Mouse (Mus musculus): Measurements from ENCODE around the gene Ms4a4a. TPM values are rescaled to one million over a fixed set of nuclear protein-coding genes. Genes with fewer than 3 reads are reported as not detected.

The Ms4a4a gene
- total RNA-seq (2023): 100 to 1,000 TPM; 115 to 190 TPM

GRCm38 (mm10) chr19:11375273-11375672 is at the start of gene Ms4a4a:
Gene Ms4a4a, plus strand, starts transcription at chr19:11375523.

GRCm38 (mm10) chr19:11335932-11336331 is 39.4 kb upstream of the Ms4a4a start, which contains the start of gene Ms4a7:
Gene Ms4a7, minus strand, starts transcription at chr19:11336146.

GRCm38 (mm10) chr19:11404527-11404926 is 29.2 kb downstream of the Ms4a4a start, which contains the start of gene Ms4a4c:
Gene Ms4a4c, plus strand, starts transcription at chr19:11404770.

Other genes starting within 250 kb of the Ms4a4a start
- not detected for gene 1700017D01Rik, start 244.6 kb upstream of the Ms4a4a start, total RNA-seq (2023)
- not detected for gene 1700025F22Rik, start 210.2 kb upstream of the Ms4a4a start, total RNA-seq (2023)
- not detected for gene Ms4a13, start 178.8 kb upstream of the Ms4a4a start, total RNA-seq (2023)
- not detected for gene Ms4a12, start 143.1 kb upstream of the Ms4a4a start, total RNA-seq (2023)
- gene Ms4a1, start 109.3 kb upstream of the Ms4a4a start, total RNA-seq (2023): 1 to 10 TPM in 1 of 2 experiments, under 1 TPM in 1; 0.61 to 2.6 TPM
- not detected for gene Ms4a5, start 91.7 kb upstream of the Ms4a4a start, total RNA-seq (2023)
- under 1 TPM; 0.42 to 0.49 TPM for gene Ms4a14, start 61.1 kb upstream of the Ms4a4a start, total RNA-seq (2023)
- 1 to 10 TPM; 7.7 to 8.6 TPM for gene Ms4a7, start 39.4 kb upstream of the Ms4a4a start, total RNA-seq (2023)
- gene Ms4a4c, start 29.2 kb downstream of the Ms4a4a start, total RNA-seq (2023): 100 to 1,000 TPM; 107 to 165 TPM
- gene Ms4a4b, start 68.0 kb downstream of the Ms4a4a start, total RNA-seq (2023): 10 to 100 TPM; 15.5 to 22.1 TPM
- 100 to 1,000 TPM; 684 to 762 TPM for gene Ms4a6c, start 93.8 kb downstream of the Ms4a4a start, total RNA-seq (2023)
- 10 to 100 TPM in 1 of 2 experiments, 1 to 10 TPM in 1; 6.4 to 11.0 TPM for gene Gm8369, start 110.4 kb downstream of the Ms4a4a start, total RNA-seq (2023)
- 100 to 1,000 TPM; 117 to 227 TPM for gene Ms4a6b, start 141.0 kb downstream of the Ms4a4a start, total RNA-seq (2023)
- not detected for gene Ms4a4d, start 161.3 kb downstream of the Ms4a4a start, total RNA-seq (2023)
- gene Ms4a6d, start 229.3 kb downstream of the Ms4a4a start, total RNA-seq (2023): 10 to 100 TPM; 65.5 to 88.8 TPM
- gene Ms4a2, start 248.2 kb downstream of the Ms4a4a start, total RNA-seq (2023): not detected

All from monocyte, adult 59 days (primary cell).